Mouse (Mus musculus): ENCODE measurements around the gene Aven. TPM values are rescaled to one million over a fixed set of nuclear protein-coding genes. Genes with fewer than 3 reads are reported as not detected.
A peak's percentile ranks its signal among the peaks of the same experiment; 100 is the strongest.

The Aven gene
- polyA plus RNA-seq, 1 experiment from 2014 or later: 3.9 TPM

DNA sequence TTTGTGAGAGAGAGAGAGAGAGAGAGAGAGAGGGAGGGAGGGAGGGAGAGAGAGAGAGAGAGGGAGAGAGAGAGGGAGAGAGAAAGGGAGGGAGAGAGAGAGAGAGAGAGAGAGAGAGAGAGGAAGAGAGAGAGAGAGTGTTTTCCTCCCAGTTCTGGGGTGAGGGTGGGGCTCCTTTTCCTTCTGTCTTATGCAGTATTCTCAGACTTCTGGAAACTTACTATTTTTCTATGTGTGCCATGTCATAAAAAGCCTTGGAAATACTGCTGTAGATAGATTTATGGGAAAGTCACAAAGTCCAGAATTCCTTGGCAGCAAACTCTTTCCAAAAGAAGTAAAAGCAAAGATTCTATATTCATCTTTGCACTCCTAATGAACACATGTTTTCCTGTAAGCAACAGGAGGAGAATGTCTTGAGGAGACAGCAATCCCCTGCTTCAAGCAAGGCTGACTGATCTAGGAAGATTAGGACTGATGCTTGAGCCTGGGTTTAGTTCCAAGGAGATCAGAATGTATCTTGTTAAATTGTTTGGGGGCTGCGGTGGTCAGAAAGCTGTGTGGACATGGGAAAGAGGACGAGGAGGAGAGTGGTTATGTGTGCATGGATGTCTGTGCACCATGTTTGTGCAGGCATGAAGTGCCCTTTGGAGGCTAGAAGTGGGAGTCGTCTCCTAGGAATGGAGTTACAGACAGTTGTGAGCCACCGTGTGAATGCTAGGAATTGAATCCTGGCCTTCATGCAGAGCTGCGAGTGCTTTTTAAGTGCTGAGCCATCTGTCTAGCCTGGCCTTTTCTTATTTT is 10.0 kb upstream of the Aven start:
- no peak for DNase-seq (ENCODE audit: low spot score)
- no peak overlapping the region for H3K9ac ChIP-seq
- no peaks in the 10 kb centered on the region for H3K4me1 ChIP-seq (replicated peaks; ENCODE audit: control insufficient read depth, insufficient read depth, low read length)
- no peak overlapping the region for H3K4me2 ChIP-seq (replicated peaks)
- 81% methylated on average over 5 of the region's 5 CpGs for WGBS
- ATAC-seq (ENCODE audit: low FRiP score): no peak
- H3K27me3 ChIP-seq (ENCODE audit: control insufficient read depth, insufficient read depth, low read length): no peaks in the 10 kb centered on the region
- H3K36me3 ChIP-seq (replicated peaks; ENCODE audit: control insufficient read depth, insufficient read depth): no peaks in the 10 kb centered on the region
- no peak overlapping the region for H3K27ac ChIP-seq
- no peaks in the 10 kb centered on the region for H3K9me3 ChIP-seq (ENCODE audit: control insufficient read depth, low read length)
- no peak overlapping the region for H3K4me3 ChIP-seq (replicated peaks; ENCODE audit: low read length)

GRCm38 (mm10) chr2:112483334-112483651 is 9.5 kb upstream of the Aven start:
- H3K9me3 ChIP-seq (ENCODE audit: control insufficient read depth, low read length): no peaks in the 10 kb centered on the region
- no peak overlapping the region for H3K9ac ChIP-seq
- H3K27ac ChIP-seq: no peak overlapping the region
- H3K4me2 ChIP-seq (replicated peaks): no peak overlapping the region
- no peaks in the 10 kb centered on the region for H3K4me1 ChIP-seq (replicated peaks; ENCODE audit: control insufficient read depth, insufficient read depth, low read length)
- 75% methylated on average over 2 of the region's 2 CpGs for whole genome bisulfite sequencing
- no peaks in the 10 kb centered on the region for H3K27me3 ChIP-seq (ENCODE audit: control insufficient read depth, insufficient read depth, low read length)
- no peak overlapping the region for H3K4me3 ChIP-seq (replicated peaks; ENCODE audit: low read length)
- H3K36me3 ChIP-seq (replicated peaks; ENCODE audit: control insufficient read depth, insufficient read depth): no peaks in the 10 kb centered on the region
- no peak for DNase-seq (ENCODE audit: low spot score)
- no peak for ATAC-seq (ENCODE audit: low FRiP score)

GRCm38 (mm10) chr2:112484886-112485285 is 7.9 kb upstream of the Aven start:
- no peak overlapping the region for H3K4me2 ChIP-seq (replicated peaks)
- no peaks in the 10 kb centered on the region for H3K9me3 ChIP-seq (ENCODE audit: control insufficient read depth, low read length)
- no peak overlapping the region for H3K9ac ChIP-seq
- DNase-seq (ENCODE audit: low spot score) (no peak), ATAC-seq (ENCODE audit: low FRiP score) (no peak)
- no peak overlapping the region for H3K4me3 ChIP-seq (replicated peaks; ENCODE audit: low read length)
- H3K4me1 ChIP-seq (replicated peaks; ENCODE audit: control insufficient read depth, insufficient read depth, low read length): no peaks in the 10 kb centered on the region
- H3K36me3 ChIP-seq (replicated peaks; ENCODE audit: control insufficient read depth, insufficient read depth): no peaks in the 10 kb centered on the region
- no peaks in the 10 kb centered on the region for H3K27me3 ChIP-seq (ENCODE audit: control insufficient read depth, insufficient read depth, low read length)
- WGBS: 78% methylated on average over 2 of the region's 2 CpGs
- H3K27ac ChIP-seq: no peak overlapping the region

DNA sequence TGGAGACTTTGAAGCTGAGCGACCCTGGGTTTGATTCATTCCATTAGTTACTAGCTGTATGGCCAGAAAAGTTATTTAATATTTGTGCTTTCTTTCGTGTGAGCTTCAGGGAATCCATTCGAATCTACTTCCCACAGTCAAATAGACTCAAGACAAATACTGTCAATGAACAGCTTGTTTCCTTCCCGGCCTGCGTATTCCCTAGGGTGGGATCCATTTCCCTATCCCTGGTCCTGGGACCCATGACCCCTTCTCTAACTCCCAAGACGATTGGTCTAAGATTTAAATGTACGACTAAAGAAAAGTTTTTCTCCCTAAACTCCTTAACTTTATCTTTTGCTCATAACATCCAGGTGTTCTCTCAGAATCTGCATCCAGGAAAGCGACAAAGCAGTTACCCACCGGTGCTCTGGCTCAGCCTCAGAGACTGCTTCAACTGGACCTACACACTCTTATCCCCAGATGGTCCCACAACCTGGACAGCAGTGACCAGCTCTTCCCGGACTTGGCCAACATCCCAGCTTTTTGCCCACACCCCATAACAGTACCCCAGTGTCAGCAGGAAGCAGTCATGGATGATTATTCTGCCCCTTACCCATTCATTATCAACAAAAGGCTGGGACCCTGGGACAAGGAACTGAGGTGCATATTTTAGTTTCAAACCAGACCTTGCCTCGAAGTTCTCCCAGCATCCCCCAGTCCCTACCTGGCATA is 2.1 kb upstream of the Aven start:
- WGBS: 78% methylated on average over 11 of the region's 11 CpGs
- no peak overlapping the region for H3K27ac ChIP-seq

DNA sequence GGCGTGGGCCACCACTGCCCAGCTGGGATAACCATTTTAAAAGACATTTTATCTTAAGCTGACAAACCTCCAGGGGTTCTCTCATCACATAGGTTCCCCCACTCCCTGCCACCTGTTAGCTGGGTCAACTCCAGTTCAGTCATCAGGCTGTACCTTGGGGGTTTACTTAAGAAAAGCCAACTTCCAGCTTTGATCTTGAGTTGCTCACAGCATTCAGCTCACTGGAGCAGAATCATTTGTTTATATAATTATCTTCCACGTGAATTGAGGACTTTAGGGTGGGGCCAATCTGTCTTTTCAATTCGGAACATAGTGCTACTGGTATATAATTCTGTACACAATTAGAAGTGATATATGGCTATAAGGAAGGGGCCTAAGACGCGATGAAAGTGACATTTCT is 1.1 kb upstream of the Aven start:
- Histone ChIP-seq H3K36me3 (replicated peaks; ENCODE audit: control insufficient read depth, insufficient read depth) (no peaks in the 10 kb centered on the region), H3K9me3 (ENCODE audit: control insufficient read depth, low read length) (no peaks in the 10 kb centered on the region), H3K27ac (no peak overlapping the region), H3K4me1 (replicated peaks; ENCODE audit: control insufficient read depth, insufficient read depth, low read length) (peaks cover 12% of the 10 kb centered on the region), H3K27me3 (ENCODE audit: control insufficient read depth, insufficient read depth, low read length) (no peaks in the 10 kb centered on the region), H3K4me3 (replicated peaks; ENCODE audit: low read length) (no peak overlapping the region), H3K9ac (no peak overlapping the region), H3K4me2 (replicated peaks) (peak overlapping the region; percentile 82; the same call in 1 of the 2 replicates)
- no peak for ATAC-seq (ENCODE audit: low FRiP score)
- no peak for DNase-seq (ENCODE audit: low spot score)
- 71% methylated on average over 5 of the region's 5 CpGs for WGBS

More for the DNA sequence above, 2.1 kb upstream of the Aven start:
- Histone ChIP-seq H3K4me2 (replicated peaks) (no peak overlapping the region), H3K4me3 (replicated peaks; ENCODE audit: low read length) (no peak overlapping the region), H3K27me3 (ENCODE audit: control insufficient read depth, insufficient read depth, low read length) (no peaks in the 10 kb centered on the region), H3K36me3 (replicated peaks; ENCODE audit: control insufficient read depth, insufficient read depth) (no peaks in the 10 kb centered on the region), H3K9me3 (ENCODE audit: control insufficient read depth, low read length) (no peaks in the 10 kb centered on the region), H3K4me1 (replicated peaks; ENCODE audit: control insufficient read depth, insufficient read depth, low read length) (peaks cover 12% of the 10 kb centered on the region), H3K9ac (no peak overlapping the region)
- ATAC-seq (ENCODE audit: low FRiP score) (no peak), DNase-seq (ENCODE audit: low spot score) (no peak)

- H3K4me2 ChIP-seq (replicated peaks): peak overlapping the region; percentile 82
- ATAC-seq (ENCODE audit: low FRiP score): peak; percentile 5; the same call in 1 of the 2 replicates
- WGBS: 8% methylated on average over 9 of the region's 9 CpGs
- no peaks in the 10 kb centered on the region for H3K36me3 ChIP-seq (replicated peaks; ENCODE audit: control insufficient read depth, insufficient read depth)
- peak overlapping the region; percentile 97 for H3K9ac ChIP-seq
- H3K9me3 ChIP-seq (ENCODE audit: control insufficient read depth, low read length): no peaks in the 10 kb centered on the region
- peak overlapping the region; percentile 96 for H3K27ac ChIP-seq
- DNase-seq (ENCODE audit: low spot score): no peak
- H3K4me3 ChIP-seq (replicated peaks; ENCODE audit: low read length): peak overlapping the region; percentile 82
- H3K27me3 ChIP-seq (ENCODE audit: control insufficient read depth, insufficient read depth, low read length): no peaks in the 10 kb centered on the region
- H3K4me1 ChIP-seq (replicated peaks; ENCODE audit: control insufficient read depth, insufficient read depth, low read length): peaks cover 12% of the 10 kb centered on the region
These were observed 321 bp upstream of the Aven start for GRCm38 (mm10) chr2:112492431-112492855.

DNA sequence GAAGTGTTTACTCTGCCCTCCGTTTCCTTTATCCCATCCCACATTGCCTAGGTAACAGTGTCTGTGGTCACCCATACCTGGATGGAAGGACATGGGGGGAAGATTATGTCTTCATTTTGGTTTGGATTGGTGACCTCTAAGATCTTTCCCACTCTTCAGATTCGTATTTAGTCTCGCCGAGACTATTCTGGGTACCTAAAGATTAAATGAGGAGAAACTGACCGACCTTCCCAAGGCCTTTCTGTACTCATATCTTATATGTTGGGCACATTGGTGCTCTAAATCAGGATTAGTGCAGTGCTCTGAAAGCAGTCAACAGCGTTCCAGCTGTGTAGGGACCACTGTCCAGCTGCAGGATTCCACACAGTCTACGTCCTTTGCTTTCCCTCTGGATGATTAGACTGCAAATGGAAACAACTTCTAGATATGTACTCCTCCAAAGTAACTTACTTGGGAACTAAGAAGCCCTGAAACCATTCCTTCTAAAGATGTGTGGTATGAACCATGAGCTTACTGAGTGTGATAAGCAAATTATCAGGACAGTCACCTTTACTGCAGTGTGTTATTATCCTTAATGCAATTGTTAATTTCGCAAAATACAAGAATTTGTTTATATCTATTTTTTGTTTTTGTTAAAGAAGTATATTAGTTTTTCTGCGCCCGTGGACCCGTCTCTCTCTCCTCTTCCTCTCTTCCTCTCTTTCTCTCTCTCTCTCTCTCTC is 936 bp downstream of the Aven start:
- H3K27ac ChIP-seq: peak overlapping the region; percentile 96

GRCm38 (mm10) chr2:112497851-112498250 is 5.1 kb downstream of the Aven start:
- Histone ChIP-seq H3K9me3 (ENCODE audit: control insufficient read depth, low read length) (no peaks in the 10 kb centered on the region), H3K4me3 (replicated peaks; ENCODE audit: low read length) (no peak overlapping the region), H3K4me2 (replicated peaks) (no peak overlapping the region), H3K27ac (no peak overlapping the region), H3K27me3 (ENCODE audit: control insufficient read depth, insufficient read depth, low read length) (no peaks in the 10 kb centered on the region), H3K9ac (no peak overlapping the region), H3K36me3 (replicated peaks; ENCODE audit: control insufficient read depth, insufficient read depth) (no peaks in the 10 kb centered on the region), H3K4me1 (replicated peaks; ENCODE audit: control insufficient read depth, insufficient read depth, low read length) (peaks cover 5% of the 10 kb centered on the region)
- DNase-seq (ENCODE audit: low spot score) (no peak), ATAC-seq (ENCODE audit: low FRiP score) (no peak)
- 77% methylated on average over 7 of the region's 7 CpGs for WGBS

More for the DNA sequence above, 936 bp downstream of the Aven start:
- DNase-seq (ENCODE audit: low spot score) (peak; percentile 34), ATAC-seq (ENCODE audit: low FRiP score) (peak; percentile 1; the same call in 1 of the 2 replicates)
- Histone ChIP-seq H3K9ac (peak overlapping the region; percentile 97), H3K4me2 (replicated peaks) (peak overlapping the region; percentile 82), H3K4me3 (replicated peaks; ENCODE audit: low read length) (peak overlapping the region; percentile 82), H3K9me3 (ENCODE audit: control insufficient read depth, low read length) (no peaks in the 10 kb centered on the region), H3K4me1 (replicated peaks; ENCODE audit: control insufficient read depth, insufficient read depth, low read length) (peaks cover 12% of the 10 kb centered on the region), H3K36me3 (replicated peaks; ENCODE audit: control insufficient read depth, insufficient read depth) (no peaks in the 10 kb centered on the region), H3K27me3 (ENCODE audit: control insufficient read depth, insufficient read depth, low read length) (no peaks in the 10 kb centered on the region)
- WGBS: 49% methylated on average over 11 of the region's 11 CpGs

GRCm38 (mm10) chr2:112501209-112501608 is 8.4 kb downstream of the Aven start:
- no peak overlapping the region for H3K27ac ChIP-seq
- no peak overlapping the region for H3K4me2 ChIP-seq (replicated peaks)
- DNase-seq (ENCODE audit: low spot score) (peak; percentile 85), ATAC-seq (ENCODE audit: low FRiP score) (peak; percentile 95)
- 0 out of 2 replicates have a peak overlapping the region, but pooled peaks have one; percentile 4 for H3K9ac ChIP-seq
- no peaks in the 10 kb centered on the region for H3K36me3 ChIP-seq (replicated peaks; ENCODE audit: control insufficient read depth, insufficient read depth)
- no peaks in the 10 kb centered on the region for H3K9me3 ChIP-seq (ENCODE audit: control insufficient read depth, low read length)
- H3K27me3 ChIP-seq (ENCODE audit: control insufficient read depth, insufficient read depth, low read length): no peaks in the 10 kb centered on the region
- 8% methylated on average over 6 of the region's 6 CpGs for WGBS
- H3K4me1 ChIP-seq (replicated peaks; ENCODE audit: control insufficient read depth, insufficient read depth, low read length): no peaks in the 10 kb centered on the region; the same call in 1 of the 2 replicates
- H3K4me3 ChIP-seq (replicated peaks; ENCODE audit: low read length): no peak overlapping the region
